Mouse (Mus musculus) spleen, adult 2 months (tissue): Measurements from ENCODE around the gene Lnx2. TPM values are rescaled to one million over a fixed set of nuclear protein-coding genes. Genes with fewer than 3 reads are reported as not detected.

Source experiments
- DNase-seq, 2 experiments: peaks; one replicate each; pipeline versions ENCODE4 v3.0.0 to v3.0.0-alpha.2; 2012 to 2021; ENCODE audit warnings: low spot score in 2 of 2, low read depth in 1 of 2
- H3K27ac ChIP-seq: fragments of 200-500 bp; 2 replicates; pipeline ENCODE4 v1.5.1; 2012; ENCODE audit warnings: low read length, inconsistent platforms; ENCODE audit not compliant: insufficient read depth
- H3K27me3 ChIP-seq: fragments of 200-500 bp; 2 replicates; pipeline ENCODE4 v1.6.1; 2012; ENCODE audit warnings: mild to moderate bottlenecking, moderate library complexity, low read length, inconsistent platforms; ENCODE audit not compliant: control insufficient read depth, insufficient read depth
- H3K36me3 ChIP-seq: fragments of 200-500 bp; 2 replicates; pipeline ENCODE4 v1.6.1; 2012; ENCODE audit warnings: mild to moderate bottlenecking, low read length, inconsistent platforms; ENCODE audit not compliant: control insufficient read depth, insufficient read depth
- H3K4me1 ChIP-seq: fragments of 200-500 bp; 2 replicates; pipeline ENCODE4 v1.6.1; 2011; ENCODE audit warnings: inconsistent platforms; ENCODE audit not compliant: control insufficient read depth, insufficient read depth, insufficient read length
- H3K4me3 ChIP-seq: fragments of 200-500 bp; 2 replicates; pipeline ENCODE4 v1.5.1; 2011; ENCODE audit warnings: mild to moderate bottlenecking, inconsistent platforms; ENCODE audit not compliant: insufficient read depth, insufficient read length; ENCODE audit errors: extremely low read depth
- CTCF ChIP-seq: fragments of 200-500 bp; IDR thresholded peaks from 2 replicates; pipeline ENCODE4 v1.5.1; 2011; ENCODE audit warnings: mild to moderate bottlenecking, inconsistent platforms; ENCODE audit not compliant: insufficient read depth, insufficient read length, insufficient replicate concordance; ENCODE audit errors: extremely low read depth
- POLR2A ChIP-seq: fragments of 200-500 bp; IDR thresholded peaks from 2 replicates; pipeline ENCODE4 v1.6.1; 2011; ENCODE audit warnings: low read depth, low read length, inconsistent platforms
- WGBS: fragments of 180-500 bp; shearing (Covaris S2); methylation state at CpG from one replicate; pipeline ENCODE4 v1.1.7; 2018; 5-methylcytosine and 5-hydroxymethylcytosine counted together
- polyA plus RNA-seq: library from polyadenylated mRNA; depleted of rRNA; stranded (reverse); fragments of >200 nt; gene quantifications from 2 replicates; pipeline ENCODE4 v1.2.3, GENCODE M21; 2012

Gene Lnx2
- polyA plus RNA-seq, 1 experiment: 21.3 TPM

- Histone ChIP-seq H3K27me3 (no peaks in the 10 kb centered on the region), H3K4me1 (peaks cover 4% of the 10 kb centered on the region; the same call in 1 of the 2 replicates), H3K4me3 (peak overlapping the region; percentile 87), H3K36me3 (peaks cover 2% of the 10 kb centered on the region; the same call in 1 of the 2 replicates), H3K27ac (peak overlapping the region; percentile 79)
- peak; percentile 77 to 92 for DNase-seq
- TF ChIP-seq CTCF (no peak), POLR2A (peak; percentile 73)
- WGBS: under 1% methylated on average over 56 of the region's 57 CpGs
Measured at GRCm38 (mm10) chr5:147077305-147078034, 1.1 kb upstream of the Lnx2 start.

- TF ChIP-seq CTCF: no peak
- 1% methylated on average over 17 of the region's 17 CpGs for WGBS
- no peak for DNase-seq
- Histone ChIP-seq H3K4me3 (peak within 1 kb of the TSS; percentile 87), H3K27ac (peak within 1 kb of the TSS; percentile 79), H3K4me1 (peaks cover 4% of the 10 kb centered on the region; the same call in 1 of the 2 replicates), H3K27me3 (no peaks in the 10 kb centered on the region), H3K36me3 (peaks cover 2% of the 10 kb centered on the region; the same call in 1 of the 2 replicates)
Measured at GRCm38 (mm10) chr5:147076799-147077165, 396 bp upstream of the Lnx2 start, which contains the start of gene Polr1d. Polr1d (plus strand) TSS chr5:147077050.

- Histone ChIP-seq H3K27me3 (no peaks in the 10 kb centered on the region), H3K4me3 (peak overlapping the region; percentile 84), H3K4me1 (peaks cover 7% of the 10 kb centered on the region; the same call in 1 of the 2 replicates), H3K36me3 (no peaks in the 10 kb centered on the region), H3K27ac (peak overlapping the region; percentile 74)
- WGBS: 27% methylated on average over 21 of the region's 21 CpGs
- no peak for DNase-seq
- TF ChIP-seq CTCF (no peak), POLR2A (no peak)
Measured at GRCm38 (mm10) chr5:147075103-147076025, 1.0 kb downstream of the Lnx2 start.

- no peaks in the 10 kb centered on the region for H3K36me3 ChIP-seq
- TF ChIP-seq CTCF: no peak
- H3K4me3 ChIP-seq: no peak overlapping the region
- H3K27ac ChIP-seq: no peak overlapping the region
- DNase-seq: no peak
- no peaks in the 10 kb centered on the region for H3K27me3 ChIP-seq
- WGBS: 86% methylated on average over 6 of the region's 6 CpGs
- peaks cover 7% of the 10 kb centered on the region; the same call in 1 of the 2 replicates for H3K4me1 ChIP-seq
Measured at GRCm38 (mm10) chr5:147073805-147074204, 2.6 kb downstream of the Lnx2 start.

- H3K36me3 ChIP-seq: no peaks in the 10 kb centered on the region
- no peak for DNase-seq
- WGBS: 70% methylated on average over 4 of the region's 4 CpGs
- no peak overlapping the region for H3K27ac ChIP-seq
- peaks cover 7% of the 10 kb centered on the region; the same call in 1 of the 2 replicates for H3K4me1 ChIP-seq
- TF ChIP-seq CTCF (no peak), POLR2A (no peak)
- no peak overlapping the region for H3K4me3 ChIP-seq
- no peaks in the 10 kb centered on the region for H3K27me3 ChIP-seq
Measured at GRCm38 (mm10) chr5:147071886-147072285, 4.5 kb downstream of the Lnx2 start.

- no peak for TF ChIP-seq POLR2A
- no peak for TF ChIP-seq CTCF
- WGBS: 74% methylated on average over 16 of the region's 16 CpGs
- H3K27ac ChIP-seq: no peak overlapping the region; the same call in 1 of the 2 replicates
- no peak for DNase-seq
- H3K27me3 ChIP-seq: no peaks in the 10 kb centered on the region
- H3K4me1 ChIP-seq: peaks cover 7% of the 10 kb centered on the region; the same call in 1 of the 2 replicates
- H3K36me3 ChIP-seq: no peaks in the 10 kb centered on the region
- no peak overlapping the region for H3K4me3 ChIP-seq
Measured at GRCm38 (mm10) chr5:147070791-147071516, 5.4 kb downstream of the Lnx2 start.
